Mouse (Mus musculus) left cerebral cortex, postnatal 25 days (tissue): ENCODE results near the gene Vat1. TPM values are rescaled to one million over a fixed set of nuclear protein-coding genes. Genes with fewer than 3 reads are reported as not detected.
"Not testable (repeated sequence)": the region's sequence is repeated elsewhere in the genome, so short reads cannot be mapped to it uniquely, and the experiment has no call there.

Source experiments
- DNase-seq, 2 experiments: peaks; one replicate each; pipeline ENCODE4 v3.0.0; 2022; ENCODE audit warnings: low spot score in 2 of 2, mixed read lengths in 1 of 2
- intact Hi-C: fragments of 180-260 bp; cut with DNase I; formaldehyde crosslinking; loops from one replicate; pipeline ENCODE4 v1.15.1; 2025
- total RNA-seq, 2 experiments: library from RNA; stranded (reverse); gene quantifications; 2 replicates each; pipeline ENCODE4 v1.2.3; 2021

Gene Vat1
- total RNA-seq, 2 experiments from 2014 or later: 36.7 to 39.9 TPM

- peak in 1 of 2 experiments; percentile 10 for DNase-seq
- intact Hi-C loops: loop anchor here (2.0 kb wide), 1 partner anchor 77 kb away; no protein-coding TSS in a partner anchor
Measured at GRCm38 (mm10) chr11:101468263-101468688, 2.2 kb upstream of the Vat1 start.

GRCm38 (mm10) chr11:101467477-101468262 lies 1.6 kb upstream of the Vat1 start:
- intact Hi-C loops: loop anchor here (2.0 kb wide), 2 partner anchors 77 to 85 kb away; partner anchors contain the start of gene Nbr1
- peak; percentile 70 to 81 for DNase-seq

- not testable (repeated sequence) for DNase-seq
- intact Hi-C loops: loop anchor here (2.0 kb wide), 1 partner anchor 86 kb away; the partner anchor contains the start of gene Nbr1
Measured at GRCm38 (mm10) chr11:101466552-101466950, 521 bp upstream of the Vat1 start.

- DNase-seq: no peak
- intact Hi-C loops: no loop called here
Measured at GRCm38 (mm10) chr11:101465101-101465868, 745 bp downstream of the Vat1 start.

GRCm38 (mm10) chr11:101464211-101465100 lies 1.6 kb downstream of the Vat1 start, which contains the start of gene Rnd2:
Gene Rnd2, plus strand, starts transcription at chr11:101464999.
- intact Hi-C loops: no loop called here
- no peak for DNase-seq

- intact Hi-C loops: no loop called here
- DNase-seq: no peak
Measured at GRCm38 (mm10) chr11:101462583-101463440, 3.2 kb downstream of the Vat1 start.

- intact Hi-C loops: no loop called here
- DNase-seq: no peak
Measured at GRCm38 (mm10) chr11:101462141-101462540, 3.9 kb downstream of the Vat1 start.

GRCm38 (mm10) chr11:101460321-101460720 lies 5.7 kb downstream of the Vat1 start:
- no peak for DNase-seq
- intact Hi-C loops: no loop called here

GRCm38 (mm10) chr11:101459716-101460115 lies 6.3 kb downstream of the Vat1 start:
- intact Hi-C loops: no loop called here
- DNase-seq: no peak

GRCm38 (mm10) chr11:101458217-101458616 lies 7.8 kb downstream of the Vat1 start:
- DNase-seq: no peak
- intact Hi-C loops: no loop called here

GRCm38 (mm10) chr11:101457631-101458030 lies 8.4 kb downstream of the Vat1 start:
- DNase-seq: no peak
- intact Hi-C loops: no loop called here

- intact Hi-C loops: no loop called here
- no peak for DNase-seq
Measured at GRCm38 (mm10) chr11:101455627-101456026, 10.4 kb downstream of the Vat1 start.

- intact Hi-C loops: no loop called here
- no peak for DNase-seq
Measured at GRCm38 (mm10) chr11:101454702-101455101, 11.3 kb downstream of the Vat1 start.

GRCm38 (mm10) chr11:101452093-101452774 lies 13.8 kb downstream of the Vat1 start:
- intact Hi-C loops: no loop called here
- no peak for DNase-seq

GRCm38 (mm10) chr11:101451536-101451935 lies 14.5 kb downstream of the Vat1 start:
- DNase-seq: no peak
- intact Hi-C loops: no loop called here

- DNase-seq: no peak
- intact Hi-C loops: no loop called here
Measured at GRCm38 (mm10) chr11:101450394-101450793, 15.6 kb downstream of the Vat1 start.

- DNase-seq, intact Hi-C loops: not testable (repeated sequence)
Measured at GRCm38 (mm10) chr11:101449596-101449995, 16.4 kb downstream of the Vat1 start.

- no peak for DNase-seq
- intact Hi-C loops: no loop called here
Measured at GRCm38 (mm10) chr11:101448899-101449298, 17.1 kb downstream of the Vat1 start.
